ENCODE assay signal across 19 mouse cellular contexts in genomic region chr17:10306424-10306823, GRCm38 (mm10). TPM values are rescaled to one million over a fixed set of nuclear protein-coding genes. Genes with fewer than 3 reads are reported as not detected.
A peak's percentile ranks its signal among the peaks of the same experiment; 100 is the strongest.
DNase-seq lines count a peak whose midpoint lies in the region; ATAC-seq and TF ChIP-seq lines count a peak whose summit lies in the region.
"Had no signal": no experiment of that assay in that cellular context is flagged by ENCODE, and none has a peak within 500 bp of the region (broad histone marks: within the 10 kb centered on the region; RNA-seq: fewer than 3 reads in every experiment).

No protein-coding gene starts in this region.

- H3K4me3 ChIP-seq in gastrocnemius, adult 2 months: peak overlapping the region; percentile 8; the same call in 1 of the 2 replicates
- H3K4me3 ChIP-seq in heart, postnatal 0 days (ENCODE audit: low read depth, low read length): peak overlapping the region; percentile 23
- H3K4me3 ChIP-seq in lung, postnatal 0 days (ENCODE audit: low read depth, low read length): no peak overlapping the region
- no peak overlapping the region for H3K4me3 ChIP-seq in stomach, postnatal 0 days (ENCODE audit: low read depth, low read length)
- H3K4me3 ChIP-seq: forebrain, embryonic 13.5 days; limb, embryonic 13.5 days; megakaryocyte, embryonic 14.5 days; neural tube, embryonic 15.5 days had no signal

- 4% methylated on average over 2 of the region's 2 CpGs for WGBS in heart, postnatal 0 days
- 26% methylated on average over 2 of the region's 2 CpGs for WGBS in lung, postnatal 0 days
- 54% methylated on average over 2 of the region's 2 CpGs for WGBS in stomach, postnatal 0 days

- H3K27me3 ChIP-seq in heart, postnatal 0 days (ENCODE audit: control insufficient read depth, insufficient read depth, low read length): no peaks in the 10 kb centered on the region
- no peaks in the 10 kb centered on the region for H3K27me3 ChIP-seq in lung, postnatal 0 days (replicated peaks; ENCODE audit: insufficient read depth, low read length)
- H3K27me3 ChIP-seq in stomach, postnatal 0 days (ENCODE audit: control insufficient read depth, insufficient read depth, low read length): no peaks in the 10 kb centered on the region
- H3K27me3 ChIP-seq: forebrain, embryonic 13.5 days; limb, embryonic 13.5 days; megakaryocyte, embryonic 14.5 days; neural tube, embryonic 15.5 days had no signal

- no peak for TF ChIP-seq EP300 in heart, postnatal 0 days (IDR thresholded peaks at IDR 0.05; ENCODE audit: low read depth)
- no peak for TF ChIP-seq EP300 in lung, postnatal 0 days (IDR thresholded peaks at IDR 0.05)
- no peak for TF ChIP-seq EP300 in stomach, postnatal 0 days (optimal IDR thresholded peaks at IDR 0.05)

- no peak for DNase-seq in gastrocnemius, adult 2 months
- DNase-seq in gastrocnemius, postnatal 14 days: no peak
- DNase-seq in heart, postnatal 0 days (ENCODE audit: low spot score): no peak
- no peak for DNase-seq in heart, adult 18-20 months
- DNase-seq in lung, postnatal 0 days (ENCODE audit: low spot score): no peak
- DNase-seq in lung, postnatal 25 days (ENCODE audit: low spot score): no peak
- no peak for DNase-seq in stomach, postnatal 0 days (ENCODE audit: low spot score)
- DNase-seq: adrenal gland, postnatal 10 days; cerebellum, adult 18-20 months; cerebellum, postnatal 36 days; kidney, adult 11 months; kidney, postnatal 10 days; right cerebral cortex, postnatal 25 days; thymus, postnatal 14 days had no signal

- TF ChIP-seq CTCF in gastrocnemius, adult 2 months (IDR thresholded peaks at IDR 0.05): peak; percentile 20; the same call in 1 of the 2 replicates
- no peak for TF ChIP-seq CTCF in heart, postnatal 0 days (IDR thresholded peaks at IDR 0.05; ENCODE audit: low read depth)
- peak; percentile 31 for TF ChIP-seq CTCF in lung, postnatal 0 days (IDR thresholded peaks at IDR 0.05)
- peak; percentile 42 for TF ChIP-seq CTCF in stomach, postnatal 0 days (IDR thresholded peaks at IDR 0.05; ENCODE audit: low read depth)

- peaks cover 24% of the 10 kb centered on the region for H3K4me1 ChIP-seq in heart, postnatal 0 days (ENCODE audit: control insufficient read depth, insufficient read depth)
- H3K4me1 ChIP-seq in lung, postnatal 0 days (ENCODE audit: insufficient read depth, low read depth, low read length): peaks cover 10% of the 10 kb centered on the region
- no peaks in the 10 kb centered on the region for H3K4me1 ChIP-seq in stomach, postnatal 0 days (replicated peaks; ENCODE audit: control insufficient read depth, insufficient read depth)

- no peak overlapping the region for H3K9ac ChIP-seq in heart, postnatal 0 days (replicated peaks; ENCODE audit: low read depth, low read length)
- no peak overlapping the region for H3K9ac ChIP-seq in lung, postnatal 0 days (replicated peaks; ENCODE audit: low read depth)
- H3K9ac ChIP-seq in stomach, postnatal 0 days (ENCODE audit: low read length): no peak overlapping the region
- H3K9ac ChIP-seq: forebrain, embryonic 13.5 days; limb, embryonic 13.5 days; liver, embryonic 14.5 days; neural tube, embryonic 15.5 days had no signal

- no peak for ATAC-seq in heart, postnatal 0 days (ENCODE audit: insufficient read depth, low read depth)
- ATAC-seq in lung, postnatal 0 days: no peak
- no peak for ATAC-seq in stomach, postnatal 0 days (ENCODE audit: low FRiP score, low TSS enrichment)
- ATAC-seq: forebrain, embryonic 13.5 days had no signal

- H3K27ac ChIP-seq in gastrocnemius, adult 2 months: no peak overlapping the region; the same call in 1 of the 2 replicates
- H3K27ac ChIP-seq in heart, postnatal 0 days (ENCODE audit: low read depth): 0 out of 2 replicates have a peak overlapping the region, but pooled peaks have one; percentile 7
- no peak overlapping the region for H3K27ac ChIP-seq in lung, postnatal 0 days (ENCODE audit: low read length)
- no peak overlapping the region for H3K27ac ChIP-seq in stomach, postnatal 0 days (replicated peaks)
- H3K27ac ChIP-seq: forebrain, embryonic 13.5 days; limb, embryonic 13.5 days; liver, embryonic 14.5 days; neural tube, embryonic 15.5 days had no signal

- intact Hi-C loops in gastrocnemius, adult 2 months (cut with DNase I): no loop called here
- intact Hi-C loops in gastrocnemius, postnatal 14 days (cut with DNase I; ENCODE audit: low total_unique reads): no loop called here

- no peaks in the 10 kb centered on the region for H3K36me3 ChIP-seq in heart, postnatal 0 days (replicated peaks; ENCODE audit: control insufficient read depth, insufficient read depth, low read length)
- H3K36me3 ChIP-seq in lung, postnatal 0 days (ENCODE audit: insufficient read depth, low read length): no peaks in the 10 kb centered on the region
- H3K36me3 ChIP-seq in stomach, postnatal 0 days (ENCODE audit: control insufficient read depth, insufficient read depth, low read length): no peaks in the 10 kb centered on the region
- H3K36me3 ChIP-seq: limb, embryonic 13.5 days; neural tube, embryonic 15.5 days had no signal

- peak overlapping the region; percentile 46 for H3K4me2 ChIP-seq in heart, postnatal 0 days (ENCODE audit: low read depth, low read length)
- H3K4me2 ChIP-seq in lung, postnatal 0 days (replicated peaks; ENCODE audit: low read depth, low read length): no peak overlapping the region; the same call in 1 of the 2 replicates
- H3K4me2 ChIP-seq in stomach, postnatal 0 days (replicated peaks; ENCODE audit: low read depth): no peak overlapping the region
- H3K4me2 ChIP-seq: forebrain, embryonic 13.5 days; limb, embryonic 13.5 days had no signal

- no peaks in the 10 kb centered on the region for H3K9me3 ChIP-seq in heart, postnatal 0 days (replicated peaks; ENCODE audit: control insufficient read depth, low read length)
- H3K9me3 ChIP-seq in lung, postnatal 0 days (ENCODE audit: low read length): no peaks in the 10 kb centered on the region
- no peaks in the 10 kb centered on the region for H3K9me3 ChIP-seq in stomach, postnatal 0 days (ENCODE audit: control insufficient read depth, low read length)
- H3K9me3 ChIP-seq: forebrain, embryonic 13.5 days; limb, embryonic 13.5 days; megakaryocyte, embryonic 14.5 days; neural tube, embryonic 15.5 days had no signal

RNA-seq across cellular contexts. Expression of gene Qk, which starts 13.2 kb away (rescaled TPM):
- 100 to 1,000 TPM; 236 to 397 TPM for total RNA-seq in gastrocnemius, adult 2 months (2021)
- total RNA-seq in gastrocnemius, postnatal 14 days (2021): 100 to 1,000 TPM; 209 to 220 TPM
- 359 and 460 TPM in 2 replicates for total RNA-seq in heart, postnatal 0 days (2014; rRNA removed; ENCODE audit: low replicate concordance)
- polyA plus RNA-seq in heart, postnatal 0 days (2015; fragmentation: Nextera tagmentation; extraction: Ambion mirVana): 47.6 and 54.8 TPM in 2 replicates
- 100 to 1,000 TPM; 490 to 493 TPM for total RNA-seq in heart, adult 18-20 months (2021)
- polyA plus RNA-seq in lung, postnatal 0 days (2015; fragmentation: Nextera tagmentation; extraction: Ambion mirVana): 60.2 and 67.9 TPM in 2 replicates
- polyA plus RNA-seq in stomach, postnatal 0 days (2015; fragmentation: Nextera tagmentation; extraction: Ambion mirVana): 9.7 and 9.8 TPM in 2 replicates

Comparison
In these comparisons a context has a peak if more than half of its experiments do, and no peak if none do; other contexts are left out.
1. H3K4me3 ChIP-seq: peak in gastrocnemius, adult 2 months (single experiment) and heart, postnatal 0 days (single experiment); none in lung, postnatal 0 days (single experiment) and stomach, postnatal 0 days (single experiment).